Mouse (Mus musculus) cerebellum, adult 9-10 months (tissue): ENCODE results near the gene Zfp57.

Experiments
- DNase-seq: peaks from one replicate; pipeline ENCODE4 v3.0.0; 2022

Zfp57 gene

GRCm38 (mm10) chr17:37046312-37047112 lies 45.5 kb downstream of the Zfp57 start:
- DNase-seq = peak; percentile 80

DNA sequence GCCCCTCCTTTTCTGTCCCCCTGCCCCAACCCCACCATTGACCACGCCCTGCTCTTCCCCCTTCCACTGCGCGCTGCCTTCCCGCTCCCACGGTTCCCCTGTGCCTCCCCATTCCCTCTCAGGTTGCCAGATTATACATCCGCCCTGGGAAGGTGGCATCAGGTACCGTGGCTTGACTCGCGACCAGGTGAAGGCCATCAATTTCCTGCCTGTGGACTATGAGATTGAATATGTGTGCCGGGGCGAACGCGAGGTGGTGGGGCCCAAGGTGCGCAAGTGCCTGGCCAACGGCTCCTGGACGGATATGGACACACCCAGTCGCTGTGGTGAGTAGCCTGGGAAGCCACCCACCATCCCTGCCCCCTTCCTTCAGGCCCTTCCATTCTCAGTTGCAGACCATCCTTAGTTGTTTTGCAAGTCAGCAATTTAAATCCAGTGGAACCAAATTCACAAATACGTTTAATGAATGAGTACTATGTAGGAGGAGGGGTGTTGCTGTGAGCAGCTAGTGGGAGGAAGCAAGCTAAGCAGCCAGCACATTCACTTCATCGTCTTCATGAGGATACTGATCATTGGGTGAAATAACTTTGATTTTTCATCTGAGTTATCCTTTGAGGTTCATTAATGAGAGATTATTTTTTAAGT lies 46.5 kb downstream of the Zfp57 start:
- DNase-seq = peak; percentile 72

DNA sequence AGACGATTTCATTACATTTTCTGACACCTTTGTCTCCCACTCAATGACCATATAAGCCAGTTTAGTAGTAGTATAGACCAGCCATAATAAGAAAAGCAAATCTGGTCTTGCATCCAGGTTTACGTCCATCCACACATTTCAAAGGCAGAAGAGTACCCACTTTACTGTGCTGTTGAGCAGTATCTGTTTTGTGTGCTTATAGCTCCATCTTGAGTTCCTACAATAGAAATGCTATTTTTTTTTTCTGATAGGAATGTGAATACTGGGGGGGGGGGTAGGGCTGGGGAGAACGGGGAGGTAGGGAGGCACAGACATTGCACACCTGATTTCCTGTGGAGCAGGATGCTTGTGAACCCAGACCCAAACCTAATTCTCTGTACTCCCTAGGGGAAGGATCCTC lies 47.0 kb downstream of the Zfp57 start:
- DNase-seq = peak; percentile 72

DNA sequence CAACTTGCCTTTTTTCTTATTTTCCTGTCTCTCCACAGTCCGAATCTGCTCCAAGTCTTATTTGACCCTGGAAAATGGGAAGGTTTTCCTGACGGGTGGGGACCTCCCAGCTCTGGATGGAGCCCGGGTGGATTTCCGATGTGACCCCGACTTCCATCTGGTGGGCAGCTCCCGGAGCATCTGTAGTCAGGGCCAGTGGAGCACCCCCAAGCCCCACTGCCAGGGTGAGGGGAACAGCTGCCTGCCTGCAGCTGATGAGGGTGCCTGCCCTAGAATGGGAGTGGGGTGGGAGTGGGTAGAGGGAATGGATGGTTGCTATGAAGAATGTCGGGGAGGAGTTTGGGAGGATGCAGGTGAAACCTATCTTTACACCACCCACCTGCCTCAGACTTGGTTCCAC lies 47.4 kb downstream of the Zfp57 start:
- DNase-seq = peak; percentile 63

DNA sequence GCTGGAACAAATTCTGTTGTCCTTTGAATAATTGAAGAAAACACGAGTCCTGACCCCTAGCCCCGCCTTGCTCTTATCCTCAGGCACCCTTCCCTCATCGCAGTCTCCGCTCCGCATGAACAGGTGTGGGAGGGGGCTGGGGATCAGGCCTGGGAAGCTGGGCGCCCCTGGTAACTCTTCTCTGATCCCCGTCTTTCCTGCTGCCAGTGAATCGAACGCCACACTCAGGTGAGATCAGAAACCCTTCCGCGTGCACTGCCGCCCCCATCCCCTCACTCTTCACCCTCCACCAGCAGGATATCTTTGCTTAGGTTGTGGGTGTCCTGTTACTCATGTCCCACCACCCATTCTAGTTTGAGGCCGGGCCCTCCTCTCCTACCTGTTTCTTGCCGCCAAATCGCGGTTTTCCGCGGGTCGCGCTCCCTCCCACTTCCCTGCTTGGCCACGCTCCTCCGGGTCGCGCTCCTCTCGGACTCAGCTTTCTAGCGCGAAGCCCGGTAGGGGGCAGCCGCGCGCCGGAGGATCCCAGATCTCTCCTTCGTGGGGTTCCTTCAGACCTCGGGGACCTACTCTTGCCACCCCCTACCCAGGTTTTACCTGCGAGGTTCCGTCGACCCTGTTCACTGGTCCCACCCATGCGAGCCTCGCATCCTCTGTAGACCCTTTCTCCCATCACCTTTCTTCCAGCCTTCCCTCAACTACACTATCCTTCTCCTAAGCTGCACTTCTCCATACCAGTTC lies 48.8 kb downstream of the Zfp57 start:
- DNase-seq = peak; percentile 88

- peak; percentile 95 for DNase-seq
Observed at GRCm38 (mm10) chr17:37050399-37050798, 49.4 kb downstream of the Zfp57 start.

DNA sequence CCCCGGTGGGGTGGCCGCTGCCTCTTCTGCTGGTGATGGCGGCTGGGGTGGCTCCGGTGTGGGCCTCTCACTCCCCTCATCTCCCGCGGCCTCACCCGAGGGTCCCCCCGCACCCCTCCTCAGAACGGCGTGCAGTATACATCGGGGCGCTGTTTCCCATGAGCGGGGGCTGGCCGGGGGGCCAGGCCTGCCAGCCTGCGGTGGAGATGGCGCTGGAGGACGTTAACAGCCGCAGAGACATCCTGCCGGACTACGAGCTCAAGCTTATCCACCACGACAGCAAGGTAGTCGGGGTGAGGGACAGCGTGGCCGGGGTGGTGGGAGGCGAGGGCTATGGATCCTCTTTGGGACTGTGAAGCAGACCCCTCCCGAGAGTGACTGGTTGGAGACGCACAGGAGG lies 49.9 kb downstream of the Zfp57 start:
- DNase-seq = no peak

DNA sequence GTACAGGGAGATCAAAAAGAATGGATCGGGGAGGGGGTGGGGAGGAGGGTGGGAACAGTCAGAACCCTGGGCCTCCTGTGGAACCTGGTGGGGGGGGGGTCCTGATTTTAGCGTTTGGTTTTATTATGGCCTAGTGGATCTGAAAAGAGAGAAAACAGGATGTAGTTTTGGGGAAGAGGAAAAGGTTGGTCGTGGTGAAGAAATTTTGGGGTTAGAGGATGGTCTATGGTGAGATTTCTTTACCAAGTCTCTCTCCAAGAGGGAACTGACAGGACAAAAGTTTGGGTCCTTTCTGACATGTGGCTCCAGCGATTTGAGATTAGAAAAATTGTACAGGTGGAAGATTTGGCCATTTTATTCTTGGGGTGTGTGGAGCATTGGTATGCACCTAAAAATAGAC lies 50.8 kb downstream of the Zfp57 start:
- no peak for DNase-seq

DNA sequence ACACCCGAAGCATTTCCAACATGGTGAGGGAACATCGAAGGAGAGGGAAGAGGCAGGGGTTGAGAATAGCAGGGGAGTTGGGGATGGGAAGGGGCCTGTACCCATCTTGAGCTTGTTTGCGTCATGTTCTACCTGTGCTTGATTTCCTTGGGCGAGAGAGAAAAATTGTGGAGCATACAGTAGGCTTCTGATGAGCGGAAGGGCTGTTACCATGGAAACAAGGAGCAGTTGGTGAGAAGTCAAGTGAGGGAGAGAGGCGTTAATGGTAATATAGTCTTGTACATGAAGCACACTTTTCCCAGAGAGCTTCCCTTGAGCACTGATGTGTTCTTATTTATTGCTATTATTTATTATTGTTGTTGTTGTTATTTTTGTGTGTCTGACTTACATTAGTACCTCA lies 56.0 kb downstream of the Zfp57 start:
- DNase-seq = no peak
